Mouse (Mus musculus) embryo, embryonic 10 days (tissue): ENCODE measurements around the gene Olfr837.
"Not testable (repeated sequence)": the region's sequence is repeated elsewhere in the genome, so short reads cannot be mapped to it uniquely, and the experiment has no call there.

Experiments
- DNase-seq: peaks from one replicate; pipeline ENCODE4 v3.0.0-alpha.2; 2015; ENCODE audit warnings: low spot score

Gene Olfr837

GRCm38 (mm10) chr9:19136017-19136416, at the start of gene Olfr837:
Gene Olfr837, plus strand, starts transcription at chr9:19136317.
- DNase-seq = no peak

- DNase-seq = not testable (repeated sequence)
Observed at GRCm38 (mm10) chr9:19092889-19093753, 43.0 kb upstream of the Olfr837 start.

DNA sequence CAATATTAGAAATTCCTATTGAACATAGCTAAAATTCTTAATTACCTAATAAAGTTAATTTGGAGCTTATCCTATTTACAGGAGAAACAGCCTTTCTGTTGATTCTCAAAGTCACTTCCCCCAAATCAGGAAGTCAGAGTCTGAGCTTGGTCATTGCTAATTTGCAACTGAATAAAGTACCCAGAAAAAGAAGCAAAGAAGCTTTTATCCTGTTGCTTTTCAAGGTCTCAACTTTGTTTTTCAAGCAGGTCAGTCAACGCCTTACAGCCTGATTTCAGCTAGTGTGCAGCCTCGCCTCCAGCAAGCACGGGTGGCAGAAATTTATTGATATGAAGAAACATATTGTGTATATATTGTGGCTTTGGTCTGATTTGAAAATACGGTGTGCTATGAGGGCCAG, 38.8 kb upstream of the Olfr837 start:
- DNase-seq = no peak

DNA sequence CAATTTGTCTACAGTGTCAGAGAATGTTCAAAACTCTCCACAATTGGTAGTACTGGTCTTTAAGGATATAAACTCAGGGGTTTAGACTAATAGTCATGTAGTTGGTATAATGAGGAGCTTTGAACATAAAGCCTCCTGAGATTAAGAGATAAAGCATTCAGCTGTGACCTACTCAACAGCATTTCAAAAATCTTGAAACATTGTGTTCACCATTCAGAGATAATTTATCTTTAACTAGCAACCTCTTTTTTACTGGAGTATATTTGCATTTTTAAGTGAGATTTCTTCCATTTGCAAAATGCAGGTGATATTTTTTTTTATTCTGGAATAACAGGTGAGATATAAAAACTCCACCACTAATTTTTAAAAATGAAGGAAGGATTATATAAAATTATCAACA, 16.0 kb upstream of the Olfr837 start, which contains the start of gene Olfr836:
Olfr836 (plus strand) TSS at position 301 of the 400 bp plus-strand sequence.
- no peak for DNase-seq

DNA sequence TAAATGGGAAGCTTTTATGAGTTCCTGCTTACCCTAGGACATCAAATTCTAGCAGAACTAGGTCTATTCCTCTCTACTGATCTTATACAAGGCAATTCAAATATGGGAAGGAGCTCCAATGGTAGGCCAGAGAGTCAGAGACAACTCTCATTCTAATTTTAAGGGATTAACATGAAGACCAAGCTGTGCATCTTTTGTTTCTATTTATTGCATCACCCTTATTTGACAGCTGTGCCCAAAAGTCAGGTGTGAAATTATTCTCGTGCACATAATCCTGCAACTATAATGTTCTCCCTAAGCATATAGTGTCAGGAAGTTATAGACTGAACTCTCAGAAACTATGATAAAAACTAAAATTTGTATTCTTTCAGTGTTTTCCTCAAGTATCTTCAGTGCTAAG, 41.1 kb downstream of the Olfr837 start, which contains the start of gene Olfr839-ps1:
Olfr839-ps1 (minus strand) TSS at position 101 of the 400 bp plus-strand sequence.
- DNase-seq = no peak
